Mouse (Mus musculus): ENCODE measurements around the gene Sh3pxd2b. TPM values are rescaled to one million over a fixed set of nuclear protein-coding genes. Genes with fewer than 3 reads are reported as not detected.
A peak's percentile ranks its signal among the peaks of the same experiment; 100 is the strongest.

Sh3pxd2b gene
- polyA plus RNA-seq, 1 experiment from 2014 or later = 20.8 TPM

GRCm38 (mm10) chr11:32451306-32451705 is 103.7 kb downstream of the Sh3pxd2b start:
- no peaks in the 10 kb centered on the region for H3K27me3 ChIP-seq
- no peak overlapping the region for H3K27ac ChIP-seq (replicated peaks)
- peaks cover 13% of the 10 kb centered on the region for H3K4me1 ChIP-seq (replicated peaks)
- 94% methylated on average over 6 of the region's 6 CpGs for WGBS
- H3K36me3 ChIP-seq = no peaks in the 10 kb centered on the region
- ATAC-seq (ENCODE audit: low FRiP score, low read depth) = no peak
- H3K9ac ChIP-seq = no peak overlapping the region
- no peaks in the 10 kb centered on the region for H3K9me3 ChIP-seq
- H3K4me3 ChIP-seq = no peak overlapping the region
- no peak overlapping the region for H3K4me2 ChIP-seq

DNA sequence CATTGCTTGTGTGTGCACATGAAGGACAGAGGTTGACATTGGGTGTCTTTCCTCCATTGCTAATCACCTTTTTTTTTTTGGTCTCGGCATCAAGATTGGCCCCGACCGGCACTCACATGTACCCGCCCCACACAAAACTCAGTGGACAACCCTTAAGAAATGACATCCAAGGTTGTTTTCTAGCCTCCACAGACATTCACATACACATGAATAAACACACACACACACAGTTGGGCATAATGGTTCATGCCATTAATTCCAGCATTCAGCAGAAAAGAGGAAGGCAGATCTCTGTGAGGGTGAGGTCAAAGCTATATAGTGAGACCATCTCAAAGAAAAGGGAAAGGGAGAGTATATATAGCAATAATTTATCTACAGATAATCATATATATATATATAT is 105.1 kb downstream of the Sh3pxd2b start:
- Histone ChIP-seq H3K9ac (no peak overlapping the region), H3K27me3 (no peaks in the 10 kb centered on the region), H3K27ac (replicated peaks) (no peak overlapping the region), H3K4me2 (no peak overlapping the region), H3K4me1 (replicated peaks) (peaks cover 23% of the 10 kb centered on the region), H3K36me3 (no peaks in the 10 kb centered on the region), H3K9me3 (no peaks in the 10 kb centered on the region), H3K4me3 (no peak overlapping the region)
- no peak for ATAC-seq (ENCODE audit: low FRiP score, low read depth)
- 89% methylated on average over 4 of the region's 4 CpGs for WGBS

DNA sequence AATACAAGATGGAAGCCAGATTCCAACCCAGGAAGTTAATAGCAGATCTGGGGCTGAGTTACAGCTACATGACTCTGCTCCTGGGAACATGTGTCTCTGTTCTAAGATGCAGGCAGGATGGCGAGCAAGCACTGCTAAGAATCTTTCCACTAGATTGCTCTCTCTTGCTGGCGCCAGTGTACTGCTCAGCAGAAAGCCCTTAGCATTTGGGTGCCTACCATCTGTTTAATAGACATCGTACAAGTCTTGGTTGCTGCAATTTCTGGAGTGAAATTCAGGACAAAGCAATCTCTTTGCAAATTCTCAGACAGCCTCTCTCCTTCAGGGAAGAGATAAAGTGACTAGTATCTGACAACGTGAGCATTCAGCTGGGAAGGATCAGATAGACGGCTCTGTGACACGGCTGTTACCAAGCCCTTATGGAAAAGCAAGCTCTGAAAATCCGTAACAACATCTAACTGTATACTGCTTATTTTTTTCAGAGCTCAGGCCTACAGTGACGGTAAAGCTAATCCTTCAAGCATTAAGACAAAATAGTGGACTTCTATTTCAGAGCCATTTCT is 105.8 kb downstream of the Sh3pxd2b start:
- H3K36me3 ChIP-seq = no peaks in the 10 kb centered on the region
- ATAC-seq (ENCODE audit: low FRiP score, low read depth) = no peak
- no peaks in the 10 kb centered on the region for H3K9me3 ChIP-seq
- peak overlapping the region; percentile 58 for H3K27ac ChIP-seq (replicated peaks)
- H3K4me3 ChIP-seq = no peak overlapping the region
- no peak overlapping the region for H3K4me2 ChIP-seq
- peaks cover 23% of the 10 kb centered on the region for H3K4me1 ChIP-seq (replicated peaks)
- no peaks in the 10 kb centered on the region for H3K27me3 ChIP-seq
- 35% methylated on average over 8 of the region's 8 CpGs for WGBS
- no peak overlapping the region for H3K9ac ChIP-seq

DNA sequence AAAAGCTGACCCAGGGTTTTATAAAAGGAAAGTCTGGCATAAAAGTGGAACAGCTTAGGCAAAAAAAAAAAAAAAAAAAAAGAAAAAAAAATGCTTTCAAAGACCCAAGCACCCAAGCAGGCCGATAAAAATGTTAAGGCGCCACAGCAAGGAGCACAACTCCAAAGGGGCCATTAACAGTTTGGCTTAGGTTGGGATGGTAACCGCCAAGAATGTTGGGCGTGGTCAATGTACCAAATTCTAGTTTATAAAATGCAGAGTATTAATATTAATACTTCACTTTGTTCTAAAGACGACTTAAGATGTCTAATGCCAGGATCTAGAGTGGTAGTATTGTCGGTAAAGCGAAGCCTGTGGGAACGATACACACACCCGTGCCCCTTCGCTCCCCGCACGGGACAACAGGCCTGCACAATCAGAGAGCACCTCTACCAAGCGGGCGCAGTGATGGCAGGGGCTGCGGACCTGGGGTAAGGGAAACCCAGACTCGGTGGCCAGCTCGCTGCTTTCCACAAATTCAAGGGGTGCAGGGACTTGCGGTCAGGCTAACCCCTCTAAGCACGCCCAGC is 106.7 kb downstream of the Sh3pxd2b start:
- Histone ChIP-seq H3K27ac (replicated peaks) (peak overlapping the region; percentile 94), H3K4me1 (replicated peaks) (peaks cover 23% of the 10 kb centered on the region), H3K4me2 (peak overlapping the region; percentile 83), H3K4me3 (peak overlapping the region; percentile 91), H3K9ac (peak overlapping the region; percentile 72), H3K36me3 (no peaks in the 10 kb centered on the region), H3K27me3 (no peaks in the 10 kb centered on the region), H3K9me3 (no peaks in the 10 kb centered on the region)
- ATAC-seq (ENCODE audit: low FRiP score, low read depth) = no peak
- WGBS = 1% methylated on average over 19 of the region's 19 CpGs

- Histone ChIP-seq H3K27ac (replicated peaks) (peak within 1 kb of the TSS; percentile 94), H3K9ac (peak within 1 kb of the TSS; percentile 72), H3K4me1 (replicated peaks) (peaks cover 23% of the 10 kb centered on the region), H3K9me3 (no peaks in the 10 kb centered on the region), H3K4me2 (peak within 1 kb of the TSS; percentile 83), H3K36me3 (no peaks in the 10 kb centered on the region), H3K27me3 (no peaks in the 10 kb centered on the region), H3K4me3 (peak within 1 kb of the TSS; percentile 91)
- under 1% methylated on average over 62 of the region's 86 CpGs for WGBS
- ATAC-seq (ENCODE audit: low FRiP score, low read depth) = peak; percentile 98
Observed at GRCm38 (mm10) chr11:32454800-32455506, 107.3 kb downstream of the Sh3pxd2b start, which contains the start of gene Ubtd2. Gene Ubtd2, plus strand, starts transcription at chr11:32455370.

DNA sequence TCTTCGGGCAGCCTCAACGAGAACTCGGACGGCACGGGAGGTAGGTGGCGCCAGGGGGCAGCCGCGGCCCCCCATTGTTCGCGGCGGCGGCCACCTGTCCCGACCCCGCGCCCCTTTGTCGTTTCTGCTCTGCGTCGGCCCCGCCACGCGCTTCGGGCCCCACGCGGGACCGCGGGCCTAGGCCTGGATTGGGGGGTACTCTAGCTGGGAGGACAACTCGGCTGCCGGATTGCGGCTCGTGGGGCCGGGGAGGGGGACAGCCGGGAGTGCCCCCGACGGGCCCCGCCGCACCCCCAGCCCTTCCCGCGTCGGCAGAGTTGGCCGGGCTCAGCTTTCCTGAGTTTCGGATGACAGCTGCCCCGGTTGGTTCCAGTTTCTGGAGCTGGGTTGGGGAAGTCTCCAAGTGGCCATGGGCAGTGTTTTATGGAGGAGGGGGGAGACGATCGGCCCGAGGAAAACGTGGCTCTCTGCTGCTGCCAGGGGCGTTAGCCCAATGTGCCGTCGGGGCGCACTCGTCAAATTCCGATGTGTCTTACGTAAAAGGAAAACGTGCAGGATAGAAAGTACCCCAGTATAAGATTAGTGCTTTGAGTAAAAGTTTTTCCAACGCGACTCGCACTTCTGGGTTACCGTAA is 108.0 kb downstream of the Sh3pxd2b start:
- Histone ChIP-seq H3K9me3 (no peaks in the 10 kb centered on the region), H3K4me1 (replicated peaks) (peaks cover 23% of the 10 kb centered on the region), H3K36me3 (no peaks in the 10 kb centered on the region), H3K4me2 (peak overlapping the region; percentile 83), H3K27ac (replicated peaks) (peak overlapping the region; percentile 94), H3K4me3 (peak overlapping the region; percentile 91), H3K27me3 (no peaks in the 10 kb centered on the region), H3K9ac (peak overlapping the region; percentile 72)
- 0% methylated on average over 58 of the region's 58 CpGs for WGBS
- ATAC-seq (ENCODE audit: low FRiP score, low read depth) = peak; percentile 31

DNA sequence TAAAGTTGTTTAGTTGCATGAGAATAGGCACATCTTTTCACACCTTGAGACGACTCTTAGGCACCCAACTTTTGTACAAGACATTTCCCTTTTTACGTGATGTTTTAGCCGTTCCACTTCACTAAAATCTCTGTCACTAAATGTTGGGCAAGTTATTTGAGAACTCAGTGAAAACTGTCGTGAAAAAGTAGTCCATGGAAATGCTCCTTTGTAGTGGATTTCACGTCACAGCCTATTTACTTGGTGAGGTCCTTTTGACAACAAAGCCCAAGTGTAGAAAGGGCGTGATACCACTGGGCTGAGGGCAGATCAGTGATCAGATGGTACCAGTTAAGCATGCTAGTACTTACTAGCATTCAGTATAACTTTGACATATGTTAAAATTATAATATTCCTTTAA is 108.7 kb downstream of the Sh3pxd2b start:
- no peak for ATAC-seq (ENCODE audit: low FRiP score, low read depth)
- 8% methylated on average over 6 of the region's 6 CpGs for WGBS
- H3K4me3 ChIP-seq = peak overlapping the region; percentile 91

GRCm38 (mm10) chr11:32464282-32464681 is 116.7 kb downstream of the Sh3pxd2b start:
- no peak overlapping the region for H3K27ac ChIP-seq (replicated peaks)
- no peak overlapping the region for H3K9ac ChIP-seq
- H3K4me1 ChIP-seq (replicated peaks) = 0 out of 2 replicates have a peak, but pooled peaks cover 2% of the 10 kb centered on the region
- H3K4me2 ChIP-seq = no peak overlapping the region
- H3K27me3 ChIP-seq = no peaks in the 10 kb centered on the region
- 80% methylated on average over 2 of the region's 2 CpGs for WGBS
- ATAC-seq (ENCODE audit: low FRiP score, low read depth) = no peak
- no peaks in the 10 kb centered on the region for H3K36me3 ChIP-seq
- H3K9me3 ChIP-seq = no peaks in the 10 kb centered on the region
- no peak overlapping the region for H3K4me3 ChIP-seq

More for the DNA sequence above, 108.7 kb downstream of the Sh3pxd2b start:
- Histone ChIP-seq H3K4me1 (replicated peaks) (peaks cover 23% of the 10 kb centered on the region), H3K27me3 (no peaks in the 10 kb centered on the region), H3K9me3 (no peaks in the 10 kb centered on the region), H3K27ac (replicated peaks) (no peak overlapping the region), H3K4me2 (peak overlapping the region; percentile 83), H3K9ac (peak overlapping the region; percentile 72; the same call in 1 of the 2 replicates), H3K36me3 (no peaks in the 10 kb centered on the region)

DNA sequence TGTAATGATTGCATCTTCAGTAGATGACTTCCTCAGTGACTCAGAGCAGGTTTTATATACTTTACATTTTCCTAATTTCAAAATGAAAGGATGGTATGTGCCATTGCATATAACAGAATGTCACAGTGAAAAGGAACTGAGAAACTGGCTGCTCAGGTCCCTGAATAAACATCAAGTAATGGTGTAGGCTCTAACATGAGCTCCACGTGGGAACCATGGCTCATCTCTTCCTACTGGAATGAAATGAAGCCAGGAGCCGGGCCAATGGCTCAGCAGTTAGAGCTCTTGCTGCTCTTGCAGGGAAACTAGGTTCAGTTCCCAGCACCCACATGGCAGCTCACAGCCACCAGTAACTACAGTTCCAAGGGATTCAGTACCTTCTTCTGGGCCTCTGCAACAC is 124.3 kb downstream of the Sh3pxd2b start:
- no peak overlapping the region for H3K9ac ChIP-seq
- H3K27ac ChIP-seq (replicated peaks) = no peak overlapping the region
- H3K4me2 ChIP-seq = no peak overlapping the region
- H3K9me3 ChIP-seq = no peaks in the 10 kb centered on the region
- H3K27me3 ChIP-seq = no peaks in the 10 kb centered on the region
- WGBS = 77% methylated on average over 2 of the region's 2 CpGs
- no peaks in the 10 kb centered on the region for H3K36me3 ChIP-seq
- no peak for ATAC-seq (ENCODE audit: low FRiP score, low read depth)
- no peaks in the 10 kb centered on the region for H3K4me1 ChIP-seq (replicated peaks)
- no peak overlapping the region for H3K4me3 ChIP-seq

DNA sequence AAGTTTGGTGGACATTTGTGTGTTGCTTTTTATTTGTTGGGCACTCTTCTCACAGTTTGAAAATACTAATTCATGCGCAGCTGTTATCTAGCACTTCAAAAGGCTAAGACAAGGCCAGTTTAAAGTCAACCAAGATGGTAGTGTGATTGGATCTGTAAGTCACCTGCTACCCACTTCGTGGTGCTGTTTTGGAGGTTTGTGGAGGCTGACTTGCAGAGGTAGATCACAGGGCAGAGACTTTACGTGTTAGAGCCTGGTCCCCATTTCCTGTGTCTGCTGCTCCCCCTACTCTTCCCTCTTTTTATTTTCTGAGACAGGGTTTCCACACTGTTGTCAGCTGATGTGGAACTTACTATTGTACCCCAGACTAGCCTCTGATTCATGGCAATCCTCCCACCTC is 127.1 kb downstream of the Sh3pxd2b start:
- Histone ChIP-seq H3K4me2 (no peak overlapping the region), H3K27ac (replicated peaks) (no peak overlapping the region), H3K4me3 (no peak overlapping the region), H3K9me3 (no peaks in the 10 kb centered on the region), H3K36me3 (no peaks in the 10 kb centered on the region), H3K9ac (no peak overlapping the region), H3K27me3 (no peaks in the 10 kb centered on the region), H3K4me1 (replicated peaks) (no peaks in the 10 kb centered on the region)
- ATAC-seq (ENCODE audit: low FRiP score, low read depth) = no peak
- 91% methylated on average over 3 of the region's 3 CpGs for WGBS

DNA sequence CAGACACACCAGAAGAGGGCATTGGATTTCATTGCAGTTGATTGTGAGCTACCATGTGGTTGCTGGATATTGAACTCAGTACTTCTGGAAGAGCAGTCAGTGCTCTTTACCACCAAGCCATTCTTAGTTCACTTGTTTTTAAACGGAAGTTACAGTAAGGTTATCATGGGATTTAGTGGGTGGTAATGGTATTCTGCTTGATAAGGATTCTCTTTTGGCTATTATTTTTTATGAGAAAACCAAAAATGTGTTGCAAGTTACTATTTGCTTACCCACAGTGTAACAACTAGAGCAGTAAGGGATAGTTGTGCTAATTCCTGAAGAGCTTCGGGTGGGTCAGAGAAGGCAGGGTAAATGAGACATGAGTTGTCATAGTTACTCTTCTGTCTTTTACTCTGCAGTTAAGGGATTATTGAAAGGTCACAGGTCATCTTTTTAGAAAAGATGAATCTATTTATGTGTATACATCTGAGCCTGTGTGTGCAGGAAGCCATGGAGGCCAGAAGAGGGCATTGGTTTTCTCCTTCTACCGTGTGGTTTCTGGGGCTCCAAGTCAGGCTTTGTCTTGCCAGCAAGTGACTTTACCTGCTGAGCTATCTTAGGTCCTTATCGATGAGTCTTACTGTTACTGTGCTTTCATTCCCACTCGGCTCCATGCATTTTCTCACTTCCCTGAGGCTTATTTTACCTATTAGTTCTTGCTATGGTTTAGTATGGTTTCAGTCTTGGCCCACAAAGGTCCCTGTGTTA is 128.0 kb downstream of the Sh3pxd2b start:
- Histone ChIP-seq H3K9ac (no peak overlapping the region), H3K4me2 (no peak overlapping the region), H3K27ac (replicated peaks) (no peak overlapping the region), H3K4me3 (no peak overlapping the region), H3K4me1 (replicated peaks) (no peaks in the 10 kb centered on the region), H3K9me3 (no peaks in the 10 kb centered on the region), H3K27me3 (no peaks in the 10 kb centered on the region), H3K36me3 (no peaks in the 10 kb centered on the region)
- 85% methylated on average over 5 of the region's 5 CpGs for WGBS
- no peak for ATAC-seq (ENCODE audit: low FRiP score, low read depth)

Data from hindbrain, embryonic 15.5 days (tissue).